Mouse (Mus musculus): ENCODE results near the gene Trpv6.

The Trpv6 gene

DNA sequence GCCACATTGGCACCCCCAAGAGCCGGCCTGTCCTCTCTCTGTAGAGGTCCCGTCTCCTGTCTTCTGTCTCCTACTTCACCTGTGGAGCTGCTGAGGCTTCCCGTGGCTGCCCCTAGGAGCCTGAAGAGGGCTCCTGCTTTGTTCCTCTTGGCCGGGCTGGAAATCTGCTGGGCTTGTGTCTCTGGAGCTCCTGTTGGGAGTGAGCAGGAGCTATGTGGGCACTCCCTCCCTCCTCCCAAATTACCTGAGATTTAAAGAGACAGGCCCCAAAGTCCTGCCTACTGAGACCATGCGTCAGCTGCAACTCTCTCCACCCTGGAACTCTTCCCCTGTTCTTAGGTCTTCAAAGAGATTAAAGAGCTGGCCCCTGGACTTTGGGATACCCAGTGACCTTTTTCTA, at the start of gene Trpv6:
Gene Trpv6, minus strand, starts transcription at position 228 of the 400 bp plus-strand sequence.
- DNase-seq (ENCODE audit: low spot score in 2 of 2), result no peak

DNA sequence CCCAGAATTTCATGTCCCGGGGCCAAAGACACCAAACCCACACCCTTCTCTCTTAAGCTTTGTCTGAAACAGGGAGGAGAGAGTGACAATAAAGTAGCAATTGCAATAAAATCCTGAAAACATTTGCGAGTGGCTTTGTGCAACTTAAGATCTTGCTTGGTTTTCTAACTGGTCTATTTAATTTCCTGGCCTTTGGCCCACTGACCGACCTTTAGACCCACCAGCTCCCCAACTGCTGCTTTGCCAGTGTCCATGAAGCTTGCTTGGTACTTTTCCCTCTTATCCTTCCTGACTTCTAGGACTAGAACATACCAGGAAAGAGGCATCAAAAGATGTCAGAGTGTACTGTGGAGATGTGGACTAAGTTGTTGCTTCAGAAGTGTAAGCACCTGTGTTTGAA, 49.4 kb upstream of the Trpv6 start:
- no peak for DNase-seq (ENCODE audit: low spot score in 2 of 2)

DNA sequence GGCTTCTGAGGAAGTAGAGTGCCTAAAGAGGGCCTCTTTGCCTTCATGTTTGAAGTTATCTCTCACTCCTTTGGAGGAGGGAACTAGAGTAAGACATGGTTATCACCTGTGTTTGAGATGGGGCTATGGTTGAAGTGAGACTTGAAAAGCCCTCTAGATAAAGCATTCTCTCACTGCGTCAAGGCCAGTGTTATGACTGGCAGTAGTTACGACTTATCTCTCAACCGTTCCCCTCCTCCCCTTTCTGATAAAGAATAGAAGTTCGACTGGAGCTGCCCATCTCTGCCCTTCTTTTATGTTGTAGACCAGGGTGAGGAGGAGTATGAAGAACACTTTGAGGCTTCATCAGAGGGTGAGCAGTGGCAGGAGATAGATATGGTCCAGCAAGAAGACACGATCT, 48.7 kb upstream of the Trpv6 start:
- no peak for DNase-seq (ENCODE audit: low spot score in 2 of 2)

DNA sequence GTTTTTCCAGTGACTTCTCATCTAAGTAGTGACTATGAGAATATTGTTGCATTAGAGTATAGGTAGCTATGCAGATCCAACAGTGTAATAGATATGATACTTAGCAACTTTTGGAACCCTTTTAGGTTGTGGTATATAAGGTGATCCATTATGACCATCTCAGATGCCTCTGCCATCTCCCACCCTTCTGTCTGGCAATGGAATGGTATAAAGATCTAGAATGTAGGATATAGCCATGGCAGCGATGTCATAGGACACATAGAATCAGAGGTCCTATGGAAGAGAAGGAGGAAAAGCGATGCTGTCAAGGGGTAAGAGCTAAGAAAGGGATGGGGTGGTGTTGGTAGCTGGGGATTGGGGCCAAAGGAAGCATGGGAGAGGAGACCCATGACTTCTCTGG, 47.9 kb upstream of the Trpv6 start, which contains the start of gene Llcfc1:
Gene Llcfc1, plus strand, starts transcription at position 301 of the 400 bp plus-strand sequence.
- DNase-seq (ENCODE audit: low spot score in 2 of 2), result no peak

DNA sequence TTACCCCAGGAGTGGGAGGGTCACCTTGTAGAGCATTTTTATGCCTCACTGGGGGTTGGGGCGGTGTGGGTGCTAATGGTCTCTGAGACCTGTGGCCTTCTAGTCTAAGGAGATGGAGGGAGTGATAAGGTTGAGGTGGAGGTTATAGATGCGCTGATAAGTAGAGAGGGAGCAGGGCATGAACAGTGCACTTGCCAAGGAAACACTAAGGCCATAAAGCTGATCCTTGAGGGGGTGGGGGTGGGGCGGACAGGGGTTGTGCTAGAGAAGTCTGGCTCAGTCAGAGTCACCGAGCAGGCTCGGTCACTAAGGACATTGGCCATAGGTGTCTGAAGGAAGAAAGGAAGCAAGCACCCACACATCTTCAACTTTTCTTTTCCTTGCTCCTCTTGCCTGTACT, 45.5 kb upstream of the Trpv6 start:
- no peak for DNase-seq (ENCODE audit: low spot score in 2 of 2)

DNA sequence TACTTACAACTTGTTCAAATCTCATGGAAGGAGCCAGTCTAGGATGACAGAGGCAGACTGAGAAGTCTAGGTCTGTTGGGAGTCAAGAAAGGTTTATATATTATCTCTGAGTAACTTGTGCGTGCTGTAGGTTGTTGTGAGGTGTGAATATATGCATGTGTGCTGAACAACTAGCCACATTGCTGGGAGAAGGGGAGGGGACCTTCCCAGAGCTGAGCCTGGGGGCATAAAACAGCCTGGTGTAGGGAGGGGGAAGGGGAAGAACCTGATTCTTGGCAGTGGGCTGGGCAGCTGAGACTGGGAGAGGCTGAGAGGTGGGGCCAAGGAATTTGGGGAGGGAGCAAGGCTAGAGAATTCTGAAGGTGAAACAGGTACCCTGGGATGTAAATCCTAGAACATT, 44.5 kb upstream of the Trpv6 start, which contains the start of gene Trpv5:
Gene Trpv5, minus strand, starts transcription at position 101 of the 400 bp plus-strand sequence.
- DNase-seq (ENCODE audit: low spot score in 2 of 2), result no peak

GRCm38 (mm10) chr6:41676530-41676929, 40.3 kb upstream of the Trpv6 start:
- no peak for DNase-seq (ENCODE audit: low spot score in 2 of 2)

- no peak for DNase-seq (ENCODE audit: low spot score in 2 of 2)
These were observed 26.1 kb upstream of the Trpv6 start for GRCm38 (mm10) chr6:41662320-41662719.

DNA sequence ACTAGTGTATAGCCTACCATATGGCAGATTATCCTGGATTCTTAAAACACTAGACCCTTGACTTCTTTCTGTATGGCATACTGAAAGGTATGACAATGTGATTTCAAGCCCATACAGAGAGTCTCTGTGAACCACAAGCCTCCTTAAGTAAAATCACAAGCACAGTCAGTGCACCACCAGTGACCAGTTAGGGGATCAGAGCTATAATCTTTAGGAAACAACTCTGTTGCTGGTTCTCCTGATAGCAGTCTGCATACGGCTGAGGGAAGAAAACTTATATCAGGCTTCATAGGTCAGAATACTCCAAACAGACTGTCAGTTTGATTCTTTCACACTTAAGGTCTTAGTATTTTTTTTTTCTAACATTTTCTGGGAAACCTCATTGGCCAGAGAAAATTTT, 22.3 kb upstream of the Trpv6 start:
- no peak for DNase-seq (ENCODE audit: low spot score in 2 of 2)

DNA sequence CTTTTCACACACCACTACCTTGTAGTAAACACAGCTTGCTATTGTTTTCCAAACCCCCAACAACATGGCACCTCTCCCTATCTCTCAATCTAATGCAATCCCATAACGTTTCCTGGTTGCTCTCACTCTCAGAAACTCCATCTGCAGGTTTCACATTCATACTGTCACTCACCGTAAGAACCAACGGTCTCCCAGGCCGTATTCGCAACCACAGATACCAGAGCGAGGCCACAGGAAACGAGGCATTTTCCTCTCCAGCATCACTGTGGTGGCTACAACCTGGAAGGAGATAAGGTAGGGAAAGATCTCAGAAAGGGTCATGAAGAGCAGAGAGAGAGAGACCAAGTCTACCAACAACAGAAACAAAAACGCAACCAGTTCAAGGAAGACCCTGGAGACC, 18.4 kb upstream of the Trpv6 start:
- no peak for DNase-seq (ENCODE audit: low spot score in 2 of 2)

GRCm38 (mm10) chr6:41653173-41653572, 17.0 kb upstream of the Trpv6 start:
- no peak for DNase-seq (ENCODE audit: low spot score in 2 of 2)

DNA sequence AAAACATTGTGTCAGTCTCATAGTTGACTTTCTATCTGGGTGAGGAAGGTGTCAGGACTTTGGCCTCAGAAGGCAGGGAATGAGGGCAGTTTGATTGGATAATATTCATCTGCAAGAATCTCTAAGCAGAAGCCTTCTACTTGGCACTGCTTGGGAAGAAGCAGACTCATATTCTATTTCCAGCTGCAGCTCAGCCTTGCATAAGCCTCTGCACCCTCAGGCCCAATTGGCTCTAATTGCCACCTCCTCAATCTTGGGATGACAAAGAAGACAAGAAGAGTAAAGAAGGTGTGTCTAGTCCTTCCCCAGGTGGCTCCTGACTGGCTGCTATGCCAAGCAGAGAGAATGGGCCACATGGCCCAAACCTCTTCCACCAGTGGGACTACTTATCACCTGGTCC, 10.5 kb upstream of the Trpv6 start:
- DNase-seq (ENCODE audit: low spot score in 2 of 2), result no peak

GRCm38 (mm10) chr6:41646220-41646619, 10.0 kb upstream of the Trpv6 start:
- DNase-seq (ENCODE audit: low spot score in 2 of 2), result no peak

GRCm38 (mm10) chr6:41643227-41643626, 7.0 kb upstream of the Trpv6 start:
- DNase-seq (ENCODE audit: low spot score in 2 of 2), result no peak

DNA sequence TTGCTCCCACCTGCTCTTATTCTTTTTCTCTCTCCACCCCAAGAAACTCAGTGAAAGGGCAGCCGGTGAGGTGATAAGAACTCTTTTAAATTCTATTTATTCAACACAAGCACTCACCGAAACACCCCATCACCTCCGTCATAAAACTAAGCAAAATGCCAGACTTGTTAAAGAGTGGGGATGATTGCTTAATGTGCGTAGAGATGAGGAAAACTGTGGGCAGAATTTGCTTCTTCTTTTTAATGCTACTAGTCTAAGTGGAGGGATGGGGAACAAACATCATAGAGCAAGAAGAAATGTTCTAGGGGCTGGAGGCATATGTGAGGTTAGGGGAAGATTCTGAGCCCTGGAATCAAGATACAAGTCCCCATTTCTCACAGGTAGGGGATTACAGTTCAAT, 6.6 kb upstream of the Trpv6 start:
- DNase-seq (ENCODE audit: low spot score in 2 of 2), result no peak

DNA sequence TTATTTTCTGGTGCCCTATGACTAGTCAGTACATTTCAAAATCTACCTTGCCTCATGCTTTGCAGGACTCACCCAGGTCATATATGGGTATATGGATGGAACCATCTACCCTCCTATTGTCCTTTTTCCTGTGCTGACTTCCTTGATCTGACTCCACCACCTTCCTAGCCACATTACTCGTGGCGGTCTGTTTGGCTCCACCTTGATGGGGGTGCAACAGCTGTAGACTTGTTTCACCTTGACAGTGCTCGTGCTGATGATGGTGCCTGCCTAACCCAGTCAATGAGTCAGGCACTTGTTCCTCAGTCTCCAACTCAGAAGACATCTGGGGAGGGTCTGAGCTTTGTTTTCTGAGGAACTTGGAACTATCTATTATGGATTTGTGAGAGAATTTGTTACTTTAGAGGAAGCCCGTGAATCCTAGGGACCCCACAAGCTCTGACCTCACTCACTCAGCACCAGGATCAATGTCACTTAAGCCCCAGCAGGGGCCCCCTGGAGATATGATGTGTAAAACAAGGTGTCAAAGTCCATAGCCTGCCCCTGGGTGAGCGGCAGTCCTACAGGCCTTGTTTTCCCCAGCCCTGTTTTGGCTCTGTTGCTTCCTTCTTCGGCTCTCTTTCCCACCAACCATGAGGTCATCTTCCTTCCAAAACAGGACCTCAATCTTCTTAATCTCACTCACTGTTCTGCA, 5.1 kb upstream of the Trpv6 start:
- DNase-seq (ENCODE audit: low spot score in 2 of 2), result no peak

DNA sequence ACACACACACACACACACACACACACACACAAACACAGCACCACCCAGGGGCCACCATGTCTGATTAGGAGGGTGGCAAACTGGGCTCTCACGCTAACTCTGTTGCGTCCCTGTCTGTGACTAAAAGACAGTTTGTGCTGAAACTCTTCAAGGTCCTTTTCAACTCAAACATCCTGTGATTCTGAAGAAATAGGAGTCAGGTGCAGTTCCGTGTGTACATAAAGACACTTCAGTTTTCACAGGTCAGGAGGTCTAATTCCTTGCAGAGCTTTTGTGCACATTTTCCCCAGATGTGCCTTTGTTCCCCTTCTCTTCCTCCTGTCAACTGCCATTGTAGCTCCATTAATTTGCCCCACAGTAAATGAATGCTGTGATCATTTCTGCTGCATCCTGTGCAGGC, 4.2 kb upstream of the Trpv6 start:
- no peak for DNase-seq (ENCODE audit: low spot score in 2 of 2)

DNA sequence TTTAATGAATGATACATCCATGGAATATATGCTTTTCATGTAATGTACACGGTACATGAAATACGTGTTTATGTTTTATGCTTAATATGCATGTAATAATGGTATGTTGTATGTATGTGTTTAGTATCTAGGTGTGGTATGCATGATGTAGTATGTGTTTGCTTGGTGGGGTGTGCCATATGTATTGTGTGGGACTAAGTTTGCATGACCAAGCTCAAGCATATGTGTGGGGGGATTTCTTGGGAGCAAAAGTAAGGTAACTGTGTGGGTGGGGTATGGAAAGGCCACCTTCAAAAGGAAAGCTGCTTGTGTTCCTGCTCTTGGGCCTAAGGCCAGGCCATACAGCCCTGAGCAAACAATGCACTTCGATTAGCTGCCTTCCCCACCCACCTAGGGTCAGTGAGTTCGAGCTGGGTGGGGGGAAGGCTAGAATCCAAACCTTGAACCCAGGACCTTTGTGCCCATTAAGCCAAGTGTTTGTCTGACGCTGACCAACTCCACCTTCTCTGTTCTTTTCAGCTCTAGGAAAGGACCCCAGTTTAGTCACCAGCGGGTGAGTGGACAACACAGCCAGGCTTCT, 1.8 kb upstream of the Trpv6 start:
- DNase-seq (ENCODE audit: low spot score in 2 of 2), result no peak

GRCm38 (mm10) chr6:41637393-41637792, 1.2 kb upstream of the Trpv6 start:
- DNase-seq (ENCODE audit: low spot score in 2 of 2), result no peak

GRCm38 (mm10) chr6:41635211-41635610, 994 bp downstream of the Trpv6 start:
- no peak for DNase-seq (ENCODE audit: low spot score in 2 of 2)

DNA sequence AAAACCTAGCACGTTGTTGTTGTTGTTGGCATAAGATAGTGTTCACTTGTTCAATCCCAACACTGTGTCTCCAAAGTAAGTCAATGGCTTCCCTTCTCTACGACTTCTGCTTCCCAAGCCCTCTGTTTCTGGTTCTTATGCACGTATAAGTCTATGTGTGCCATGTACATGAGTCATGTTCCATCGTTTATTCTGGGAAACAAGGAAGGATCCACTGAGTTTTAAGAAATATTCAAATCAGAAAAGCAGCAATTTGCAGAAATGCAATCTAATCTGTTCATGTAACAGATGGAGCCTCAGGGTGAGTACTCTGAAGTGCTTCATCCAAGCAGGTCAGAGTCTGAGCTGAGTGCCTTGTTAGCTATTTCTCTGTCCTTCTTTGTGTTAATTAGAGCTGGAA, 4.7 kb downstream of the Trpv6 start:
- no peak for DNase-seq (ENCODE audit: low spot score in 2 of 2)

DNA sequence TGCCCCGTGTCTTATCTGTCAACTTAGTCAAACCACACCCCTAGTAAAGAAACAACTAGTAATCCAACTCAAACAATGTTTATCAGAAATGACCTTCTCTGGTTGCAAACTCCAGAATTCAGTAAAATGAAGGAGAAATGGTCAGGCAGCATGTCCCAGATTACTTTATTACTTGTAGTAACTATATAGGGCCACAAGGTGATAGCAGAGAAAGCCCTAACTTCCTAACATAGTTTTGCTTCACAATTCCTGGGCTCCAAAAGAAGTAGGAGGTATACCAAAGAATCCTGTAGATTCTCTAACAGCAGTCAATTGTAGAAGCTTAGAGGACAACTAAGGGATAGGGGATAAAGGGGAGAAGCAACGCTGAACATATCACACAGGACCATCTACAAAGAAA, 5.4 kb downstream of the Trpv6 start:
- no peak for DNase-seq (ENCODE audit: low spot score in 2 of 2)

DNA sequence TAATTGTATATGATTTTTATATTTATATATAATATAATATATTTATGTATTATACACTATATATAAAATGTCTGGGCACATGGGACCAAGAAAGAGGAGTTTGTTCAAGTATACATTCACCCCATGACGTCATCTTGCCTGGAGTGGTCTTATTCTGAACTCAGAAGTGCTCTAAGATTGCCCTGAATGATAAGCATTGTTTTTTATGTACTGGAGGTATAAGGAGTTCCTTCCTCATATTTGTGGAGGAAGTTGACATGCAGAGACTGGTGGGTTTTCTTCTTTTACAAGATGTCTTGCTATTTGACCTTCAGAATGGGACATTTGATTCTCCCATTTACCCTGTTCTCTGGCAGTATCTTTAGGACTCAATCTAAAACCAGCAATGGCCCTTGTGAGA, 8.0 kb downstream of the Trpv6 start:
- no peak for DNase-seq (ENCODE audit: low spot score in 2 of 2)

- no peak for DNase-seq (ENCODE audit: low spot score in 2 of 2)
These were observed 13.5 kb downstream of the Trpv6 start for GRCm38 (mm10) chr6:41622661-41623060.

All from spleen, postnatal 4 days (tissue).